Mouse (Mus musculus) layer of hippocampus, postnatal 36 days (tissue): ENCODE results near the gene Sin3b. TPM values are rescaled to one million over a fixed set of nuclear protein-coding genes. Genes with fewer than 3 reads are reported as not detected.

Experiments
- DNase-seq, 2 experiments: peaks; one replicate each; pipeline ENCODE4 v3.0.0; 2022
- microRNA-seq, 2 experiments: library from miRNA; unstranded; fragments of <30 nt; microRNA quantifications; one replicate each; pipeline ENCODE4 v1.2.0; 2021
- total RNA-seq, 2 experiments: library from RNA; stranded (reverse); gene quantifications; 2 replicates each; pipeline ENCODE4 v1.2.3; 2021

The Sin3b gene
- total RNA-seq, 2 experiments from 2014 or later, result 170 to 183 TPM

- DNase-seq, result peak in 1 of 2 experiments; percentile 0
These were observed 30.7 kb downstream of the Sin3b start for GRCm38 (mm10) chr8:72753781-72754180.

GRCm38 (mm10) chr8:72756031-72756430 is 32.9 kb downstream of the Sin3b start:
- no peak for DNase-seq

DNA sequence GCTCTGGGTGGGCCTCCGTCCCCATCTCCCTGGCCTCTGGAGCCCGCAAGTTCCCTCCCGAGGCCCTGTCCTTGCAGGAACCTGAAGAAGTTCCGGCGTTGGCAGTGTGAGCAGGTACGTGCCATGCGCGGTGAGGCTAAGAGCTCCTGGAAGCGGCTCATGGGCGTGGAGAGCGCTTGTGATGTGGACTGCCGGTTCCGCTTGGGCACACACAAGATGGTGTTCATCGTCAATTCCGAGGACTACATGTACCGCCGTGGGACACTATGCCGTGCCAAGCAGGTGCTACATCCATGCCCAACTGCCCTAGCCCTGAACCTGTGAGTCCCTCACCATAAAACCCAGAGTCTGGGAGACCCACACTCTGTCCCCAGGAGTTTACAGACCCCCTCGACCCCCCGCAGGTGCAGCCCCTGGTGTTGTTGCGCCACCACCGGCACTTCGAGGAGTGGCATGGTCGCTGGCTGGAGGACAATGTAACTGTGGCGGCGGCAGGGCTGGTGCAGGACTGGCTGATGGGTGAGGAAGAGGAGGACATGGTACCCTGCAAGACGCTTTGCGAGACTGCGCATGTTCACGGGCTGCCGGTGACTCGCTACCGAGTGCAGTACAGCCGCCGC is 33.8 kb downstream of the Sin3b start:
- DNase-seq, result no peak

GRCm38 (mm10) chr8:72757426-72758195 is 34.5 kb downstream of the Sin3b start:
- DNase-seq, result no peak

- no peak for DNase-seq
These were observed 35.2 kb downstream of the Sin3b start for GRCm38 (mm10) chr8:72758310-72758709.

GRCm38 (mm10) chr8:72760216-72760615 is 37.1 kb downstream of the Sin3b start:
- no peak for DNase-seq

DNA sequence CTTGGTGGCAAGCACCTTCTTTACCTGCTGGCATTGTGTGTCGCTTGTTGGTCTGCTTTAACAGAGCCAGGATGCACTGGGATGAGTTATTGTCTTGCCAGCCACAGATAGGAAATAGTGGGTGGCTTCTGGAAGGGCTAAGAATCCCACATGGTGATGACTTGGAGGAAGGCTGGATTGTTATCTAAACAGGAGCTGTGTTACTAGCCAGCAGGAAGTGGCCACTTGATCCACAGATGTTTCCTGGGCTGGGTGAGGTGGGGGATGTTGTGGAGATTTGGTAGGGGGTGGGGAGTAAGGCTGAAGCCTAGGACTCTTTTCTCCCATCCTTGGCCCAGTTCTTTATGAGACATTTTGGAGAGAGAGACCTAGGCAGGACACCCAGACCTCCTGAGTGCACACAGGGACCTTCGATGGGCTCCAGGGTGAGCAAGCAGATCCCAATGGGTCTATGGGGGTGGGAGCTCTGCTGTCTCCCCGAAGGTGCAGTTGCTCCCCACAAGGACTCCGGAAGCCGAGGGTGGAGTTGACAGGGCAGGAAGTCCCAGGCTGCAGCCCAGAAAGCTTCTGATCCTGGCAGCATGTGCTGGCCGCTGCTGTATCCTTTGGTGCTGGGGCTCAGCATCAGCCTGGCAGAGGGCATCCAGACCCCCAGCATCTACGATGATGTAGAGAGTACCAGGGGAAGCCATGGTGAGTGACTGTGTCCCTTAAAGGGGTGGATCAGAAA is 38.4 kb downstream of the Sin3b start, which contains the start of gene F2rl3:
Gene F2rl3 (plus strand): TSS at position 559 of the 730 bp plus-strand sequence.
- DNase-seq, result no peak

GRCm38 (mm10) chr8:72762306-72762705 is 39.2 kb downstream of the Sin3b start:
- no peak for DNase-seq

DNA sequence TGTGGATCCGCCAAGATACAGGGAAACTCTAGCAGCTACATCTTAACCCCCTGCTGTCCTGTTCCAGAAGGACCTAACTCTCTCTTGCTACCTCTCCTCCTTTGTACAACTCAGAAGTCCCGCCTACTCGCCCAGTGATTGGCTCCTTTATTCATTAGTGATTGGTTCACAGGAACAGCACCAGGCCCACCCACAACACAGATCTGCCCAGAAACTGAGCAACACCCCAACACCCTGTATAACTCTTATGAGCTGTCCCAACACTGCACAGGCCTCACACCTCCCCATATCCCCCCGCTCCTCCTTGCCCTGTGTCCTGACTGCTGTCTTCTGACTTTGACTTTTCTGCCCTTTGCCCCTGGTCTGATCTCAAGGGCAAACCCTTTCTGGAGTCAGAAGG is 42.6 kb downstream of the Sin3b start:
- DNase-seq, result no peak

DNA sequence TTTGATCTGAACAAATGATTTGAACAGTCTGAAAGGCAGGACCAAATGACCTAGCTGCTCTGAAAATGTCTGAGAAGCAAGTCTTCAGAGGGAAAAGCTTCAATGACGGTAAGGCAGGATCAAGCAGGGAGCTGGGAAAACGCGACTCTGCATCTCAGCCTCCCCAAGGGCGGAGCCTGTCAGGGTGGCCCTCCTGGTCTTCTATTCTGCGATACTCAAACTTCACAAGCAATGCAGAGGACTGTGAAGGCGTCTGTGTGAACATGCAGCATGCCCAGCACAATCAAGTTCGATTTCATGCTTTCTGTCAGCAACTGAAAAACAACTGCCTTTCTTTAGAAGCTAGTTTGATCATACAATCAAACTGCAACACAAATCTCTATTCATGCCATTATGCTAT is 43.7 kb downstream of the Sin3b start:
- no peak for DNase-seq

DNA sequence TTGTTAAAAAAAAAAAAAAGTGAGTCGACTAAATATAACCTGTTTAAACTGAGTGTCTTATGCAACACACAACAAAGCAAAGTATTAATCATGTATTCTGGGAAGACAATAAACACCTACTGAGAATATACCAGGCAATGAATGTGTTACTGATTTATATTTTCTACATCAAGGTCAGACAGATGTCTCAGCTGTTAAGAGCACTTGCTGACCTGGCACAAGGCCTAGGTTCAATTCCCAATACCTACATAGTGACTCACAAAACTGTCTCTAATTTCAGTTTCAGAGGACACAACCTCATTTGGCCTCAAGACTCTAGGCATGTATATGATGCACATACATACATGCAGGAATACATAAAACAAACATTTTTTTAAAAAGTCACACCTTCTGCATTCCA is 54.7 kb downstream of the Sin3b start:
- DNase-seq, result no peak

GRCm38 (mm10) chr8:72780644-72781043 is 57.6 kb downstream of the Sin3b start:
- no peak for DNase-seq

- DNase-seq, result no peak
These were observed 78.5 kb downstream of the Sin3b start for GRCm38 (mm10) chr8:72801583-72801982.

Small RNA genes within 50 kb of the gene (microRNA-seq; reads per million reads assigned to microRNA genes)
- gene Gm26237, result 0 reads per million in 2 experiments

Other genes starting within 250 kb of the Sin3b start
- 10 to 100 TPM; 70.2 to 77.2 TPM for gene Cherp, start 248.1 kb upstream of the Sin3b start, total RNA-seq
- gene Slc35e1, start 230.7 kb upstream of the Sin3b start, total RNA-seq, result 10 to 100 TPM; 47.2 to 47.4 TPM
- 10 to 100 TPM in 1 of 2 experiments, 1 to 10 TPM in 1; 9.9 to 11.0 TPM for gene Med26, start 175.0 kb upstream of the Sin3b start, total RNA-seq
- gene Smim7, start 152.2 kb upstream of the Sin3b start, total RNA-seq, result 100 to 1,000 TPM; 101 to 105 TPM
- gene Tmem38a, start 151.2 kb upstream of the Sin3b start, total RNA-seq, result 100 to 1,000 TPM; 121 to 127 TPM
- gene Nwd1, start 76.6 kb upstream of the Sin3b start, total RNA-seq, result 10 to 100 TPM; 47.1 to 57.8 TPM
- under 1 TPM; 0.23 to 0.40 TPM for gene F2rl3, start 38.6 kb downstream of the Sin3b start, total RNA-seq